Mouse (Mus musculus) midbrain, embryonic 15.5 days (tissue): Measurements from ENCODE around the gene Plekhm1. TPM values are rescaled to one million over a fixed set of nuclear protein-coding genes. Genes with fewer than 3 reads are reported as not detected.

Experiments used
- ATAC-seq: fragments of 200-750 bp; cut with Nextera tagmentation; replicated peaks from 2 replicates; pipeline ENCODE4 v1.8.0; 2017; ENCODE audit warnings: moderate TSS enrichment
- H3K27ac ChIP-seq: fragments of 300-500 bp; sonication (generic); 2 replicates; pipeline ENCODE4 v1.5.1; 2015; ENCODE audit warnings: mild to moderate bottlenecking, inconsistent platforms
- H3K27me3 ChIP-seq: fragments of 300-500 bp; sonication (generic); replicated peaks from 2 replicates; pipeline ENCODE4 v1.6.1; 2015; ENCODE audit warnings: inconsistent platforms
- H3K36me3 ChIP-seq: fragments of 300-500 bp; sonication (generic); replicated peaks from 2 replicates; pipeline ENCODE4 v1.6.1; 2015; ENCODE audit warnings: inconsistent platforms
- H3K4me1 ChIP-seq: fragments of 300-500 bp; sonication (generic); 2 replicates; pipeline ENCODE4 v1.6.1; 2015; ENCODE audit warnings: inconsistent platforms
- H3K4me2 ChIP-seq: fragments of 300-500 bp; sonication (generic); 2 replicates; pipeline ENCODE4 v1.6.1; 2015; ENCODE audit warnings: inconsistent platforms, mild to moderate bottlenecking, moderate library complexity
- H3K4me3 ChIP-seq: fragments of 300-500 bp; sonication (generic); 2 replicates; pipeline ENCODE4 v1.5.1; 2015; ENCODE audit warnings: mild to moderate bottlenecking, inconsistent platforms
- H3K9ac ChIP-seq: fragments of 300-500 bp; sonication (generic); 2 replicates; pipeline ENCODE4 v1.6.1; 2015; ENCODE audit warnings: mild to moderate bottlenecking, inconsistent platforms
- H3K9me3 ChIP-seq: fragments of 300-500 bp; sonication (generic); 2 replicates; pipeline ENCODE4 v1.6.1; 2016; ENCODE audit warnings: inconsistent platforms
- whole genome bisulfite sequencing: fragments of 180-500 bp; shearing (Covaris S2); methylation state at CpG from one replicate; pipeline ENCODE4 v1.1.7; 2015; ENCODE audit warnings: mixed read lengths; 5-methylcytosine and 5-hydroxymethylcytosine counted together
- polyA plus RNA-seq: library from polyadenylated mRNA; unstranded; fragments of >200 nt; fragmentation: Nextera tagmentation; extraction: Ambion mirVana; gene quantifications from 2 replicates; pipeline ENCODE4 v1.2.1, GENCODE M21; 2015

Gene Plekhm1
- polyA plus RNA-seq, 1 experiment from 2014 or later = 10.8 TPM

- peaks cover 14% of the 10 kb centered on the region for H3K4me1 ChIP-seq
- 70% methylated on average over 7 of the region's 7 CpGs for WGBS
- no peak overlapping the region for H3K9ac ChIP-seq
- H3K9me3 ChIP-seq = no peaks in the 10 kb centered on the region
- H3K27me3 ChIP-seq = no peaks in the 10 kb centered on the region
- no peak for ATAC-seq
- no peak overlapping the region for H3K27ac ChIP-seq
- H3K4me2 ChIP-seq = no peak overlapping the region
- no peak overlapping the region for H3K4me3 ChIP-seq
- no peaks in the 10 kb centered on the region for H3K36me3 ChIP-seq
Measured at GRCm38 (mm10) chr11:103406551-103406950, 5.9 kb downstream of the Plekhm1 start.

DNA sequence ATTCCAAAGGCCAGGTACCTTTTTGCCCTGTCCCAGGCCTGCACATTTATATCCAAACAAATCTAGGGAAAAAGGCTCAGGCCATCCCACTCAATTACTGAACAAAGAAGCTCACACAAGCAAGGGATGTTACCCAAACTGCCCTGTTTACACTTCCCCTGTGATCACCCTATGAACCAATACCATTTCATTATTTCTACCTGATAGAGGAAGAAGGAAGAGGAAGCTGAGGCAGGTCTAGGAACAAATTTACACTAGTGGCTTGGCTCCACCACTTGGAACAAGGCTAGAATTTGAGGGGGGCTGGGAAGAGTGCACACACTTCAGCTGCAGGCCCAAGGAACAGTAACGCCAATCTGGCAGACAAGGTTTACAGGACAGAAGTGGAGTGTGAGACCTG is 6.7 kb downstream of the Plekhm1 start:
- no peak for ATAC-seq
- Histone ChIP-seq H3K27me3 (no peaks in the 10 kb centered on the region), H3K9me3 (no peaks in the 10 kb centered on the region), H3K4me3 (no peak overlapping the region), H3K36me3 (no peaks in the 10 kb centered on the region), H3K4me1 (peaks cover 6% of the 10 kb centered on the region), H3K9ac (no peak overlapping the region), H3K4me2 (no peak overlapping the region), H3K27ac (no peak overlapping the region)
- 93% methylated on average over 1 of the region's 1 CpGs for WGBS

GRCm38 (mm10) chr11:103404618-103405017 is 7.9 kb downstream of the Plekhm1 start:
- Histone ChIP-seq H3K4me1 (no peaks in the 10 kb centered on the region), H3K9me3 (no peaks in the 10 kb centered on the region), H3K4me2 (no peak overlapping the region), H3K27me3 (no peaks in the 10 kb centered on the region), H3K36me3 (no peaks in the 10 kb centered on the region), H3K9ac (no peak overlapping the region), H3K27ac (no peak overlapping the region), H3K4me3 (no peak overlapping the region)
- ATAC-seq = no peak

GRCm38 (mm10) chr11:103403776-103404175 is 8.7 kb downstream of the Plekhm1 start:
- no peaks in the 10 kb centered on the region for H3K36me3 ChIP-seq
- no peak for ATAC-seq

DNA sequence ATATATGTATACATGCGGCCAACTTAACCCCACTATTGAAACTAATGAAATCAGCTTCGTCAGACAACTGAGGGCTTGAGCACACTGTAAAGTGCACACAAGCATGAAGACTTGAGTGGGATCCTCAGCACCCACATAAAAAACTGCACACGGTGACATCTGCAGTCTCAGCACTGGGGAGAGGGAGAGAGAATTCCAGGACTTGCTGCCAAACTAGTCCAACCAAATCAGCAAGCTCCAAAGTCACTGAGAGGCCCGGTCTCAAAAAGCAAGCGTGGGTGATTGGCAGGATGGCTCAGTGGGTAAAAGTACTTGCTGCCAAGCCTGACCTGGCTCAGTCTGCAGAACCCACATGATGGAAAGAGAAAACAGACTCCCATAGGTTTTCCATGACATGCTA is 9.7 kb downstream of the Plekhm1 start:
- Histone ChIP-seq H3K4me2 (no peak overlapping the region), H3K4me3 (no peak overlapping the region), H3K27me3 (no peaks in the 10 kb centered on the region), H3K4me1 (no peaks in the 10 kb centered on the region), H3K9ac (no peak overlapping the region), H3K27ac (no peak overlapping the region), H3K36me3 (no peaks in the 10 kb centered on the region), H3K9me3 (no peaks in the 10 kb centered on the region)
- 88% methylated on average over 5 of the region's 5 CpGs for WGBS
- no peak for ATAC-seq

More at GRCm38 (mm10) chr11:103403776-103404175, 8.7 kb downstream of the Plekhm1 start:
- 56% methylated on average over 4 of the region's 4 CpGs for WGBS
- no peaks in the 10 kb centered on the region for H3K27me3 ChIP-seq
- H3K4me3 ChIP-seq = no peak overlapping the region
- H3K9me3 ChIP-seq = no peaks in the 10 kb centered on the region
- H3K4me2 ChIP-seq = no peak overlapping the region
- no peak overlapping the region for H3K9ac ChIP-seq
- H3K4me1 ChIP-seq = no peaks in the 10 kb centered on the region
- no peak overlapping the region for H3K27ac ChIP-seq

- 47% methylated on average over 2 of the region's 2 CpGs for WGBS
- H3K4me3 ChIP-seq = no peak overlapping the region
- no peak overlapping the region for H3K4me2 ChIP-seq
- no peak overlapping the region for H3K9ac ChIP-seq
- H3K27me3 ChIP-seq = no peaks in the 10 kb centered on the region
- H3K27ac ChIP-seq = no peak overlapping the region
- no peaks in the 10 kb centered on the region for H3K36me3 ChIP-seq
- no peak for ATAC-seq
- no peaks in the 10 kb centered on the region for H3K4me1 ChIP-seq
- no peaks in the 10 kb centered on the region for H3K9me3 ChIP-seq
Measured at GRCm38 (mm10) chr11:103402198-103402597, 10.3 kb downstream of the Plekhm1 start.

DNA sequence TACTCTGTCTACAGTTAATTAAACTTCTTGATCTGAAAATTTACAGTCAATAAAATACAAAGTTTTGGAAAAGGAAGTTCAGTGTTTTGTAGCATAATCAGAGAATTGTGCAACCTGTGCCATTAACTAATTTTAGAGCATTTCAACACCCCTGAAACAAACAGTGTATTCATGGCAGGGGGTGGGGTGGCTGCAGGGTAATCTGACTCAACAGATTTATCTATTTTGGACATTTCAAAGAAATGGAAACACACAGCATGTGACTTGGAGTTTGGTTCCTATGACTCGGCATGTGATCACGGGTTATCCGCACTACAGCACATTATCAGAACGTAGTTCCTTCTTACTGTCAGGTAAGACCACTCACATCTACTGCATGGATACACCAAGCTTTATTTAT is 12.5 kb downstream of the Plekhm1 start:
- 88% methylated on average over 4 of the region's 4 CpGs for WGBS
- Histone ChIP-seq H3K4me2 (no peak overlapping the region), H3K27me3 (no peaks in the 10 kb centered on the region), H3K27ac (no peak overlapping the region), H3K9ac (no peak overlapping the region), H3K36me3 (peaks cover 16% of the 10 kb centered on the region), H3K4me1 (no peaks in the 10 kb centered on the region), H3K4me3 (no peak overlapping the region), H3K9me3 (no peaks in the 10 kb centered on the region)
- ATAC-seq = no peak

DNA sequence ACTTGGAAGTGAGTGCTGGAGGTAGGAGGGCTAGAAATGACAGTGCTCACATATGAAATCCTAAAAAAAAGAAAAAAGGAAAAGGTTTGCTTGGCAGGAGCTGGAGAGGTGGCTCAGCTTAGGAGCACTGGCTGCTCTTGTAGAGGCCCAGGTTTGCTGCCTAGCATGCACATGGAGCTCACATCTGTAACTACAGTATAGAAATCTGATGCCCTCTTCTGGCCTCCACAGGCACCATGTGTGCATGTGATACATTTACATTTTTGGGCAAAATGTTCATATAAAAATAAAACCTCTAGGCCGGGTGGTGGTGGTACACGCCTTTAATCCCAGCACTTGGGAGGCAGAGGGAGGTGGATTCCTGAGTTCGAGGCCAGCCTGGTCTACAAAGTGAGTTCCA is 13.4 kb downstream of the Plekhm1 start:
- H3K4me2 ChIP-seq = no peak overlapping the region
- no peaks in the 10 kb centered on the region for H3K27me3 ChIP-seq
- peaks cover 25% of the 10 kb centered on the region for H3K36me3 ChIP-seq
- no peaks in the 10 kb centered on the region for H3K9me3 ChIP-seq
- no peak for ATAC-seq
- no peak overlapping the region for H3K9ac ChIP-seq
- H3K27ac ChIP-seq = no peak overlapping the region
- WGBS = 93% methylated on average over 3 of the region's 3 CpGs
- no peak overlapping the region for H3K4me3 ChIP-seq
- no peaks in the 10 kb centered on the region for H3K4me1 ChIP-seq

- no peak overlapping the region for H3K9ac ChIP-seq
- WGBS = 97% methylated on average over 4 of the region's 4 CpGs
- no peak for ATAC-seq
- no peak overlapping the region for H3K27ac ChIP-seq
- H3K4me3 ChIP-seq = no peak overlapping the region
- no peak overlapping the region for H3K4me2 ChIP-seq
- H3K4me1 ChIP-seq = no peaks in the 10 kb centered on the region
- H3K36me3 ChIP-seq = peaks cover 26% of the 10 kb centered on the region
- H3K9me3 ChIP-seq = no peaks in the 10 kb centered on the region
- no peaks in the 10 kb centered on the region for H3K27me3 ChIP-seq
Measured at GRCm38 (mm10) chr11:103396682-103397081, 15.8 kb downstream of the Plekhm1 start.

- Histone ChIP-seq H3K4me3 (no peak overlapping the region), H3K4me2 (no peak overlapping the region), H3K9me3 (no peaks in the 10 kb centered on the region), H3K9ac (no peak overlapping the region), H3K4me1 (no peaks in the 10 kb centered on the region), H3K27ac (no peak overlapping the region), H3K27me3 (no peaks in the 10 kb centered on the region), H3K36me3 (peaks cover 26% of the 10 kb centered on the region)
- WGBS = 97% methylated on average over 4 of the region's 4 CpGs
- ATAC-seq = no peak
Measured at GRCm38 (mm10) chr11:103396236-103396635, 16.3 kb downstream of the Plekhm1 start.

- peaks cover 30% of the 10 kb centered on the region for H3K36me3 ChIP-seq
- WGBS = 93% methylated on average over 7 of the region's 7 CpGs
- no peaks in the 10 kb centered on the region for H3K4me1 ChIP-seq
- no peak overlapping the region for H3K27ac ChIP-seq
- no peaks in the 10 kb centered on the region for H3K27me3 ChIP-seq
- H3K4me3 ChIP-seq = no peak overlapping the region
- no peaks in the 10 kb centered on the region for H3K9me3 ChIP-seq
- no peak for ATAC-seq
- H3K9ac ChIP-seq = no peak overlapping the region
- H3K4me2 ChIP-seq = no peak overlapping the region
Measured at GRCm38 (mm10) chr11:103394604-103395003, 17.9 kb downstream of the Plekhm1 start.

DNA sequence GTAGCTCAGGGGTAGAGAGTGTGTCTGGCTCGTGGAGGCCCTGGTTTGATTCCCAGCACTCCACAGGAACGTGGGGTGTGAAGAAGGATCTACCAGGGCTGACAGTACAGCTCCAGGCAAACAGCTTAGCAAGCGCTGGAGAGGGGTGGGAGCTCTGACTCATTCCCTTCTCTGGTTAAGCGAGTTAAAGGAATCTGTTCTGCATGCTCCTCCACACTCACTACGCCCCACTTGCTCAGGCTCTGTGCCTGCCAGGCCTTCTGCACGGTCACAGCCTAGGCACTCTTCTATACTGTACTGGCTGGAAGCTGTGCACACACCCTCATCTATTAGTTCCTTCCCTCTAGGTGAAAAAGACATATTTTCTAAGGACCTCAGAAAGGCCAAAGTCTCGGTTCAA is 18.5 kb downstream of the Plekhm1 start:
- ATAC-seq = no peak
- Histone ChIP-seq H3K27me3 (no peaks in the 10 kb centered on the region), H3K9ac (no peak overlapping the region), H3K27ac (no peak overlapping the region), H3K4me1 (no peaks in the 10 kb centered on the region), H3K9me3 (no peaks in the 10 kb centered on the region), H3K36me3 (peaks cover 31% of the 10 kb centered on the region), H3K4me2 (no peak overlapping the region), H3K4me3 (no peak overlapping the region)
- 90% methylated on average over 7 of the region's 7 CpGs for WGBS

DNA sequence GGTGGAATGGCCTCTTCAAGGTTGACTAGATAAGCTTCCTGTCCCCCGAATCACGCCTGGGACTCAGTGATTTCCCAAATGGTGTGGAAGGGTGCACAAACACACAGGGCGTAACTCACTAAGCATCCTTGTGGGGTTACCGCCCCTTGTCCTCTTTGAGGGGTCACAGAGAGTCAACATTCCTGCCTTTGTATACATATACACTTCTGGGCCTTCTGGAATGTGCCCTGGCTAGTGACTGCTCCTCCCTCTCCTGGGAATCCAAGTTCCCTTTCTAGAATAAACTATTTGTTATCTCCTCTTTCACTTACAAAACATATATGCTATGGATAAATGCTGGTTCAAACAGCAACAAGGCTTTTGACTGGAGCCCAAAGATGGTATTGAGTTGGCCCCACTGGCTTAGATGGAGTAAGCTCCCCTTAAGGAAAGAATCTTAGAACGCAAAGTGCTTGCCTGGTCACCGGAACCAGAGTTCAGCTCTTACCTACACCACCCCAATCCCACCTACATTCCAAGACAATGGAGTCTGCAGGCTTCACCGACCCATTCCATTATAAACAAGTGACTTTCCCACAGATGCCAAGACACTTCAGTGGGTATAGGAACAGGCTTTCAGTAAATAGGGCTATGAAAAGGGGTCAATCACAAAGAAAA is 24.5 kb downstream of the Plekhm1 start:
- no peak overlapping the region for H3K4me2 ChIP-seq
- H3K9me3 ChIP-seq = no peaks in the 10 kb centered on the region
- no peaks in the 10 kb centered on the region for H3K27me3 ChIP-seq
- no peaks in the 10 kb centered on the region for H3K4me1 ChIP-seq
- peaks cover 9% of the 10 kb centered on the region; the same call in 1 of the 2 replicates for H3K36me3 ChIP-seq
- H3K4me3 ChIP-seq = no peak overlapping the region
- H3K27ac ChIP-seq = no peak overlapping the region
- ATAC-seq = no peak
- 86% methylated on average over 7 of the region's 7 CpGs for WGBS
- no peak overlapping the region for H3K9ac ChIP-seq
